Mouse (Mus musculus) lung, postnatal 25 days (tissue): ENCODE data around the gene Smim10l1.

Experiments used
- DNase-seq: peaks from one replicate; pipeline ENCODE4 v3.0.0; 2022; ENCODE audit warnings: low spot score

Smim10l1 gene

DNA sequence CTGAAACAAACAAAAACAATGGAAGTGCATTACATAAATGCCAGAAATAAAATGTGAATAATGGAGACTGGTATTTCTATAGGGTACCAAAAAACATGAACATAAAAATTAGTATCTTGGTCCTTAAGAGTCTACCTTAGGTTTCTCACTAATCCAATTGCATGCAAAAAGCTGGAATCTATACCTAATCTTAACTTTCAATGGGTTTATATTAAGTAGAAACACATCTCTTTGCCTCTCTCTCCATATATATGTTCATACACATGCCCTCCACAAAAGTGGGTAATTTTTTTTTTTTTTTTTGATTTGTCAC is at the start of gene Smim10l1:
Smim10l1 (plus strand) TSS at position 301 of the 313 bp plus-strand sequence.
- DNase-seq, result no peak

- no peak for DNase-seq
Observed at GRCm38 (mm10) chr6:133055716-133056115, 49.0 kb upstream of the Smim10l1 start, which contains the start of gene Tas2r140. Gene Tas2r140, minus strand, starts transcription at chr6:133055816.

- DNase-seq, result no peak
Observed at GRCm38 (mm10) chr6:133092226-133092625, 12.5 kb upstream of the Smim10l1 start.

DNA sequence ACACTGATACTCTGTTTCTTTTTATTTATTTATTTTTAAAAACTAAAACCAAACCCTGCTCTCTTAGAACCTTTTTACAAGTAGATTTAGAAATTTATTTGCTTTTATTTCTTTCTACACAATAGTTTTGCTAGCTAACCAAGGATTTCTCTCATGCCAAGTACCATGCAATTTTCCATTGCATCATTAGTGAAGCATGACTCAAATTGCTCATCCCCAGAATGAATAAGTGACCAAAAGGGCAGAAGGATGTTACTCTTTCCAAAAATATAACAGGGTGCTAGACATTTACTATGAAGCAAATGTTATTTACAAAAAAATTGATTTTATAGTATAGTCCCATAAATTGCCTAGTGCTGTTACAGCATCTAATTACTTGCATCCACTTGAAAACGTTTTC is 2.3 kb upstream of the Smim10l1 start:
- DNase-seq, result no peak

DNA sequence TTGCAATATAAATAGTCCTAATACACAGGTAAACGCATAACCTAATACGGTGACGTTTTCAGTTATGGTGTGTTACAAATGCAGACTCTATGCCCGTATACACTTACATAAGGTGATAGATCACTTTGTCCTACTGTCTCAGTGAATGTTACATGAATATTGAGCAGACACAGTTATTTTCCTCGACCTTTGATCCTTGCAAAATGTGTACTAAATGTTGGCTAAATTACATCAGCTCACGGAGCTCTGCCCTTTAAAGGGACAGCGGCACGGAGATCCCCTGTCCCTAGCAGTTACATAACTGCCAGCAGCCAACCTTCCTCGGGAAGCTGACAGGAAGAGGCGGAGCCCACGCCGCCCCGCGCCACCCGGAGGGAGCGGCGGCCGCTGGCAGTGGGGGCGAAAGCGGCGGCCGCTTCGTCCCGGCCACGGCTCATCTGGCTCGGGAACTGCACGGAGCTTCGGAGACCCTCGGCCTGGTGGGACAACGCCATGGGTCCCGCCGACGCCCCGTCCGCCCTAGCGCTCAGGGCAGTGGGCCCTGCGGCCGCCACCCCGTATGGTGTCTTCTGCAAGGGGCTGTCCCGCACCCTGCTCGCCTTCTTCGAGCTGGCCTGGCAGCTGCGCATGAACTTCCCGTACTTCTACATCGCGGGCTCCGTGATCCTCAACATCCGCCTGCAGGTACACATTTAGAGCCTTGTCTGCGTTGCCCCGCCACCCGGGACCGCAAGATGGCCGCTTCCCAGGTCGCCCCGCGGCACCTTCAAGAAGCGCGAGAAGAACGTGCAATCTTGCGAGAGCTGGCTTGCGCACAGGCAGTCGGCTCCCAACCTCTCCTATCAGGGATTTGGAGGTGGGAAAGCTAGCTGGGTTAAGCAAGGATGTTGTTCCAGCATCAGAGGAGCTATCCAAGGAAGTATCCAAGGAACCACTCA is 482 bp downstream of the Smim10l1 start:
- peak; percentile 92 for DNase-seq
